Mouse (Mus musculus) CH12.LX (cell line): ENCODE results near the gene H3f3b. TPM values are rescaled to one million over a fixed set of nuclear protein-coding genes. Genes with fewer than 3 reads are reported as not detected.

Source experiments
- DNase-seq: peaks from one replicate; pipeline ENCODE4 v3.0.0-alpha.2; 2013; ENCODE audit errors: extremely low read depth
- H3K27ac ChIP-seq: 2 replicates; pipeline ENCODE4 v1.5.1; 2012; ENCODE audit warnings: low read depth, mild to moderate bottlenecking, control low read depth, moderate library complexity; ENCODE audit not compliant: insufficient read depth
- H3K27me3 ChIP-seq: replicated peaks from 2 replicates; pipeline ENCODE3; 2012; ENCODE audit warnings: inconsistent platforms
- H3K36me3 ChIP-seq, 2 experiments: replicated peaks in 1 of 2; 2 replicates each; pipeline versions ENCODE3 to v1.6.1; 2012; ENCODE audit warnings: inconsistent platforms in 1 of 2, low read length in 1 of 2, mild to moderate bottlenecking in 1 of 2, mixed read lengths in 1 of 2, moderate library complexity in 1 of 2; ENCODE audit not compliant: control insufficient read depth in 1 of 2, insufficient read depth in 1 of 2
- H3K4me1 ChIP-seq, 2 experiments: 2 replicates each; pipeline ENCODE4 v1.6.1; 2012; ENCODE audit warnings: inconsistent platforms in 1 of 2, moderate library complexity in 1 of 2; ENCODE audit not compliant: insufficient read depth in 2 of 2, control insufficient read depth in 1 of 2
- H3K4me2 ChIP-seq: 2 replicates; pipeline ENCODE4 v1.6.1; 2012; ENCODE audit warnings: low read depth, mild to moderate bottlenecking, control low read depth; ENCODE audit not compliant: poor library complexity, insufficient read depth, severe bottlenecking
- H3K4me3 ChIP-seq, 3 experiments: fragments of 150-350 bp in 1 of 3; sonication (generic) in 1 of 3; replicated peaks in 1 of 3; 2 replicates each; pipeline versions ENCODE3 to v1.5.1; 2011 to 2012; ENCODE audit warnings: low read depth in 2 of 3, low read length in 2 of 3, mild to moderate bottlenecking in 2 of 3, moderate library complexity in 2 of 3, control low read depth in 1 of 3, improper control_type of control experiment in 1 of 3, inconsistent platforms in 1 of 3, mixed read lengths in 1 of 3; ENCODE audit not compliant: poor library complexity in 1 of 3
- H3K79me2 ChIP-seq: replicated peaks from 2 replicates; pipeline ENCODE4 v1.6.1; 2012; ENCODE audit warnings: mild to moderate bottlenecking, moderate library complexity; ENCODE audit not compliant: control insufficient read depth, poor library complexity, insufficient read depth, severe bottlenecking; ENCODE audit errors: extremely low read depth
- H3K9ac ChIP-seq: 2 replicates; pipeline ENCODE4 v1.6.1; 2012; ENCODE audit warnings: low read depth, mild to moderate bottlenecking, control low read depth, moderate library complexity; ENCODE audit not compliant: insufficient read depth
- H3K9me3 ChIP-seq: replicated peaks from 2 replicates; pipeline ENCODE3; 2012; ENCODE audit warnings: low read length, inconsistent platforms, mixed read lengths
- BHLHE40 ChIP-seq: IDR thresholded peaks from 2 replicates; pipeline ENCODE4 v1.6.1; 2011; ENCODE audit warnings: mild to moderate bottlenecking, low read depth, low read length, improper control_type of control experiment
- CHD1 ChIP-seq: IDR thresholded peaks from 2 replicates; pipeline ENCODE4 v1.6.1; 2012; ENCODE audit warnings: low read depth, low read length, improper control_type of control experiment, inconsistent platforms
- CHD2 ChIP-seq: IDR thresholded peaks from 2 replicates; pipeline ENCODE4 v1.6.1; 2011; ENCODE audit warnings: low read length, improper control_type of control experiment
- CTCF ChIP-seq, 2 experiments: IDR thresholded peaks in 1 of 2; conservative IDR thresholded peaks in 1 of 2; 2 replicates each; pipeline ENCODE4 v1.5.1; 2011 to 2012; ENCODE audit warnings: low read depth in 2 of 2, low read length in 2 of 2, improper control_type of control experiment in 1 of 2, inconsistent platforms in 1 of 2, mild to moderate bottlenecking in 1 of 2, moderate library complexity in 1 of 2
- E2F4 ChIP-seq: IDR thresholded peaks from 2 replicates; pipeline ENCODE4 v1.6.1; 2011; ENCODE audit warnings: low read depth, low read length, improper control_type of control experiment; ENCODE audit not compliant: insufficient replicate concordance
- ELF1 ChIP-seq: IDR thresholded peaks from 2 replicates; pipeline ENCODE4 v1.6.1; 2014; ENCODE audit warnings: low read depth, mild to moderate bottlenecking, inconsistent platforms, low read length, improper control_type of control experiment
- EP300 ChIP-seq: IDR thresholded peaks from 2 replicates; pipeline ENCODE4 v1.6.1; 2011; ENCODE audit warnings: low read length, improper control_type of control experiment
- ETS1 ChIP-seq: conservative IDR thresholded peaks from 2 replicates; pipeline ENCODE4 v1.6.1; 2012; ENCODE audit warnings: low read depth, mild to moderate bottlenecking, inconsistent platforms, low read length, improper control_type of control experiment, moderate library complexity
- GABPA ChIP-seq: IDR thresholded peaks from 2 replicates; pipeline ENCODE4 v1.6.1; 2012; ENCODE audit warnings: low read depth, low read length, improper control_type of control experiment, inconsistent platforms; ENCODE audit not compliant: insufficient replicate concordance
- HCFC1 ChIP-seq: IDR thresholded peaks from 2 replicates; pipeline ENCODE4 v1.6.1; 2012; ENCODE audit warnings: low read depth, mild to moderate bottlenecking, inconsistent platforms, low read length, improper control_type of control experiment
- IRF4 ChIP-seq: IDR thresholded peaks from 2 replicates; pipeline ENCODE4 v1.6.1; 2014; ENCODE audit warnings: low read depth, mild to moderate bottlenecking, inconsistent platforms, low read length, improper control_type of control experiment
- JUND ChIP-seq: conservative IDR thresholded peaks from 2 replicates; pipeline ENCODE4 v1.6.1; 2011; ENCODE audit warnings: low read depth, low read length, improper control_type of control experiment
- MAFK ChIP-seq: IDR thresholded peaks from 2 replicates; pipeline ENCODE4 v1.6.1; 2011; ENCODE audit warnings: low read length, improper control_type of control experiment; ENCODE audit not compliant: insufficient replicate concordance
- MEF2A ChIP-seq: IDR thresholded peaks from 2 replicates; pipeline ENCODE4 v1.6.1; 2014; ENCODE audit warnings: low read depth, mild to moderate bottlenecking, inconsistent platforms, low read length, improper control_type of control experiment, borderline replicate concordance
- MYC ChIP-seq: IDR thresholded peaks from 2 replicates; pipeline ENCODE4 v1.6.1; 2011; ENCODE audit warnings: low read depth, mild to moderate bottlenecking, improper control_type of control experiment, low read length
- NRF1 ChIP-seq: IDR thresholded peaks from 2 replicates; pipeline ENCODE4 v1.6.1; 2014; ENCODE audit warnings: low read depth, mild to moderate bottlenecking, inconsistent platforms, low read length, improper control_type of control experiment, moderate library complexity
- PAX5 ChIP-seq: IDR thresholded peaks from 2 replicates; pipeline ENCODE4 v1.6.1; 2012; ENCODE audit warnings: low read length, inconsistent platforms, mixed read lengths
- RAD21 ChIP-seq: IDR thresholded peaks from 2 replicates; pipeline ENCODE4 v1.6.1; 2011; ENCODE audit warnings: low read depth, mild to moderate bottlenecking, low read length, improper control_type of control experiment, moderate library complexity
- RCOR1 ChIP-seq: conservative IDR thresholded peaks from 2 replicates; pipeline ENCODE4 v1.6.1; 2012; ENCODE audit warnings: low read depth, mild to moderate bottlenecking, inconsistent platforms, low read length, improper control_type of control experiment
- SIN3A ChIP-seq: IDR thresholded peaks from 2 replicates; pipeline ENCODE4 v1.6.1; 2012; ENCODE audit warnings: low read length, improper control_type of control experiment, inconsistent platforms
- SMC3 ChIP-seq: IDR thresholded peaks from 2 replicates; pipeline ENCODE4 v1.6.1; 2011; ENCODE audit warnings: low read depth, low read length, improper control_type of control experiment
- TCF12 ChIP-seq: IDR thresholded peaks from 2 replicates; pipeline ENCODE4 v1.6.1; 2014; ENCODE audit warnings: low read depth, mild to moderate bottlenecking, inconsistent platforms, low read length, improper control_type of control experiment
- UBTF ChIP-seq: IDR thresholded peaks from 2 replicates; pipeline ENCODE4 v1.6.1; 2012; ENCODE audit warnings: low read depth, mild to moderate bottlenecking, inconsistent platforms, low read length, improper control_type of control experiment, moderate library complexity
- USF1 ChIP-seq: IDR thresholded peaks from 2 replicates; pipeline ENCODE4 v1.6.1; 2014; ENCODE audit warnings: low read depth, mild to moderate bottlenecking, inconsistent platforms, low read length, improper control_type of control experiment
- USF2 ChIP-seq: conservative IDR thresholded peaks from 2 replicates; pipeline ENCODE4 v1.6.1; 2011; ENCODE audit warnings: low read depth, low read length, improper control_type of control experiment
- ZC3H11A ChIP-seq: IDR thresholded peaks from 2 replicates; pipeline ENCODE4 v1.6.1; 2012; ENCODE audit warnings: low read depth, mild to moderate bottlenecking, inconsistent platforms, low read length, improper control_type of control experiment
- ZMIZ1 ChIP-seq: IDR thresholded peaks from 2 replicates; pipeline ENCODE4 v1.6.1; 2012; ENCODE audit warnings: low read depth, mild to moderate bottlenecking, inconsistent platforms, low read length, improper control_type of control experiment
- ZNF384 ChIP-seq: IDR thresholded peaks from 2 replicates; pipeline ENCODE4 v1.6.1; 2012; ENCODE audit warnings: low read depth, low read length, improper control_type of control experiment, inconsistent platforms
- dilution Hi-C: fragments of 300-500 bp; cut with MboI; formaldehyde crosslinking; loops from 2 replicates; pipeline ENCODE4 v1.14.3; 2020; ENCODE audit warnings: low sequenced_read_pairs; ENCODE audit not compliant: extremely low pct_unique_long_range_greater_than_20kb, extremely low pct_ligation_motif_present
- in situ Hi-C: fragments of 300-500 bp; cut with MboI; formaldehyde crosslinking; loops from 3 replicates; pipeline ENCODE4 v1.14.3; 2019; ENCODE audit warnings: low sequenced_read_pairs, low pct_ligation_motif_present, low pct_unique_long_range_greater_than_20kb, mixed read lengths
- polyA plus RNA-seq: library from polyadenylated mRNA; unstranded; fragments of >175 nt; gene quantifications from 2 replicates; pipeline ENCODE4 v1.2.1, GENCODE M21; 2012; ENCODE audit warnings: low read depth; ENCODE audit not compliant: insufficient read length
- total RNA-seq, 2 experiments: library from RNA; depleted of rRNA; stranded (reverse); fragments of 300-350 nt in 1 of 2; fragments of >200 nt in 1 of 2; gene quantifications; 2 replicates each; pipeline ENCODE4 v1.2.3; 2012 to 2014

H3f3b gene
- total and polyA plus RNA-seq, 3 experiments: 340 to 889 (median 567) TPM

DNA sequence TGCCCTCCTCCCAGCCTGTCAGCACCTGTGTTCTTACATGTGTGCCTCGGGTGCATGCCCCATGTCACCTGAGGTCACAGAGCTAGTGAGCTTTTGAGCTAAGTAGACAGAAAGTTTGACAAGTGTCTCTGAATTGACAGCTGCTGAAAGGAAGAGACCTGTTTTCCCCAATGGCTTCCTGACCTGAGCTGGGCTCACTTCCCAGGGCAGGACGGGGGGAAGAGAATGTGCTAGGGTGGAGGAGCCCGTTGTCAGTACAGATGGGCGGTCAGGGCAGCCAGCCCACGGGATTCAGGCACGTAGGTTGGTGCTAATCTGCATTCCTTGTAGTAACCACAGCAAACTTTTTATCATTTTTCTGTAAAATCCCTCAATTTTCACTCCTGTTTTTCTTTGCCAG lies 12.8 kb upstream of the H3f3b start:
- no peaks in the 10 kb centered on the region for H3K4me1 ChIP-seq
- DNase-seq: no peak
- H3K4me3 ChIP-seq: no peak overlapping the region
- no peak overlapping the region for H3K27ac ChIP-seq
- H3K79me2 ChIP-seq: peaks cover 52% of the 10 kb centered on the region
- peaks cover 44 to 82% of the 10 kb centered on the region in 2 experiments for H3K36me3 ChIP-seq
- dilution Hi-C loops: no loop called here
- peaks cover 7% of the 10 kb centered on the region for H3K9me3 ChIP-seq
- in situ Hi-C loops: no loop called here
- no peak overlapping the region for H3K9ac ChIP-seq
- TF ChIP-seq MEF2A (no peak), HCFC1 (no peak), TCF12 (no peak), BHLHE40 (no peak), MAFK (no peak), E2F4 (no peak), ELF1 (no peak), GABPA (no peak), ETS1 (no peak), MYC (no peak), RAD21 (no peak), ZMIZ1 (no peak), SMC3 (no peak)
- no peaks in the 10 kb centered on the region for H3K27me3 ChIP-seq
- H3K4me2 ChIP-seq: no peak overlapping the region

GRCm38 (mm10) chr11:116037826-116038225 lies 10.1 kb upstream of the H3f3b start:
- in situ Hi-C loops (no loop called here), dilution Hi-C loops (no loop called here)
- H3K9me3 ChIP-seq: peaks cover 7% of the 10 kb centered on the region
- peaks cover 37 to 75% of the 10 kb centered on the region in 2 experiments for H3K36me3 ChIP-seq
- DNase-seq: no peak
- H3K79me2 ChIP-seq: peaks cover 70% of the 10 kb centered on the region
- H3K4me3 ChIP-seq: no peak overlapping the region
- peaks cover 0 to 9% of the 10 kb centered on the region in 2 experiments; a peak in 2 of 4 replicates for H3K4me1 ChIP-seq
- H3K27me3 ChIP-seq: no peaks in the 10 kb centered on the region
- no peak overlapping the region for H3K4me2 ChIP-seq
- TF ChIP-seq NRF1 (no peak), IRF4 (no peak), RAD21 (no peak), SMC3 (no peak), CHD1 (no peak), ELF1 (no peak), RCOR1 (no peak), UBTF (no peak), CTCF (conservative IDR thresholded peaks at IDR 0.05 in 1 of 2, IDR thresholded peaks at IDR 0.05 in 1 of 2; ENCODE audit: low read depth in 2 of 2, low read length in 2 of 2) (no peak), PAX5 (no peak), JUND (no peak), E2F4 (no peak), ZNF384 (no peak), ETS1 (no peak), SIN3A (no peak), ZC3H11A (no peak), USF1 (no peak), USF2 (no peak), CHD2 (no peak), EP300 (no peak)
- no peak overlapping the region for H3K9ac ChIP-seq
- no peak overlapping the region for H3K27ac ChIP-seq
